In the genomic region with DNA sequence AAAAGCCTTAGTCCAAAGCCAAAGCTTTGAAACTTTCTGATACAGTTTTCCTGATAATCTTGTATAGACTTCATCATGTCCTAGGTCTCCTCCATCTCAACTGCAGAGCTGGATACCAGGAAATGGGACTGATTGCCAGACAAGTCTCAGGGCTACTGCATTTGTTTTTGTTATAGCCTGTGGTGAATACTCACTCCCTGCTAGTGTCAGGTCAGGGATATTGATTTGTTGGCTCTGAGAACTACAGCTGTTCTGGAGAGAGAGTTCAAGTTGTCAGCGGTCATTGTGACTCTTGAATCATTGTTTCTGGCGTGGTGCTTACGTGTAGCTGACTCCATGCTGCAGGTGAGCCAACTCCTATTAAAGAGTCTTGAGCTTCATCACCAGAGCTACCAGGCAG, we compare ENCODE assay signal across 22 mouse cellular contexts.
"Had no signal": no experiment of that assay in that cellular context is flagged by ENCODE, and none has a peak within 500 bp of the region (broad histone marks: within the 10 kb centered on the region; RNA-seq: fewer than 3 reads in every experiment).

A gene (plus strand): TSS at position 301 of the 400 bp plus-strand sequence.

- H3K27ac ChIP-seq: kidney, postnatal 0 days; layer of hippocampus, adult 2 months; limb, embryonic 10.5 days; limb, embryonic 13.5 days; liver, embryonic 15.5 days; macrophage; neural tube, embryonic 12.5 days; neural tube, embryonic 15.5 days; stomach, embryonic 15.5 days had no signal

- H3K4me1 ChIP-seq: limb, embryonic 10.5 days; limb, embryonic 13.5 days; liver, embryonic 15.5 days; neural tube, embryonic 12.5 days; neural tube, embryonic 15.5 days; stomach, embryonic 15.5 days had no signal

- H3K9me3 ChIP-seq: limb, embryonic 10.5 days; limb, embryonic 13.5 days; liver, embryonic 15.5 days; neural tube, embryonic 12.5 days; neural tube, embryonic 15.5 days; stomach, embryonic 15.5 days had no signal

- DNase-seq: kidney, adult 18-20 months; kidney, postnatal 25 days; layer of hippocampus, adult 9-11 months; liver; lung, adult 2 months; midbrain, embryonic 14.5 days; retina, postnatal 1 day; right cerebral cortex, postnatal 25 days; spleen, adult 18-20 months; thymus, adult 2 months; thymus, postnatal 14 days; thymus, postnatal 4 days had no signal

- ATAC-seq: intestine, embryonic 16.5 days had no signal

- H3K4me3 ChIP-seq: layer of hippocampus, adult 2 months; limb, embryonic 10.5 days; limb, embryonic 13.5 days; liver, embryonic 15.5 days; neural tube, embryonic 12.5 days; neural tube, embryonic 15.5 days; stomach, embryonic 15.5 days had no signal

- H3K27me3 ChIP-seq: limb, embryonic 13.5 days; liver, embryonic 15.5 days; neural tube, embryonic 12.5 days; neural tube, embryonic 15.5 days; stomach, embryonic 15.5 days had no signal
